Mouse (Mus musculus) MN1 (cell line): ENCODE data around the gene Grk5.

Source experiments
- DNase-seq: peaks from one replicate; pipeline ENCODE4 v3.0.0-alpha.2; 2016; ENCODE audit warnings: low spot score

Gene Grk5

GRCm38 (mm10) chr19:61065011-61065410 is 175.5 kb downstream of the Grk5 start:
- no peak for DNase-seq

- DNase-seq: no peak
Observed at GRCm38 (mm10) chr19:61078622-61079021, 189.1 kb downstream of the Grk5 start.

- DNase-seq: no peak
Observed at GRCm38 (mm10) chr19:61080251-61080749, 190.8 kb downstream of the Grk5 start.

GRCm38 (mm10) chr19:61083006-61083405 is 193.5 kb downstream of the Grk5 start:
- no peak for DNase-seq

- peak; percentile 81 for DNase-seq
Observed at GRCm38 (mm10) chr19:61084149-61084940, 194.8 kb downstream of the Grk5 start.

- DNase-seq: no peak
Observed at GRCm38 (mm10) chr19:61085217-61085616, 195.7 kb downstream of the Grk5 start.

- DNase-seq: no peak
Observed at GRCm38 (mm10) chr19:61087781-61088180, 198.2 kb downstream of the Grk5 start.

GRCm38 (mm10) chr19:61089001-61089400 is 199.5 kb downstream of the Grk5 start:
- DNase-seq: no peak

- DNase-seq: no peak
Observed at GRCm38 (mm10) chr19:61090541-61090940, 201.0 kb downstream of the Grk5 start.

GRCm38 (mm10) chr19:61096776-61097175 is 207.2 kb downstream of the Grk5 start:
- DNase-seq: no peak

GRCm38 (mm10) chr19:61097764-61098163 is 208.2 kb downstream of the Grk5 start:
- peak; percentile 64 for DNase-seq

- DNase-seq: no peak
Observed at GRCm38 (mm10) chr19:61110184-61110583, 220.6 kb downstream of the Grk5 start.

GRCm38 (mm10) chr19:61131096-61131495 is 241.5 kb downstream of the Grk5 start:
- DNase-seq: no peak

- DNase-seq: no peak
Observed at GRCm38 (mm10) chr19:61138655-61139054, 249.1 kb downstream of the Grk5 start.

GRCm38 (mm10) chr19:61140342-61141206 is 251.0 kb downstream of the Grk5 start, which contains the start of gene Zfp950:
Gene Zfp950 (minus strand): TSS chr19:61140840.
- DNase-seq: peak; percentile 94

GRCm38 (mm10) chr19:61141299-61141698 is 251.8 kb downstream of the Grk5 start:
- DNase-seq: no peak
